Mouse (Mus musculus) brain, embryonic 14.5 days (tissue): ENCODE results near the gene Olfr767.

Source experiments
- CTCF ChIP-seq: fragments of 200-500 bp; IDR thresholded peaks from 2 replicates; pipeline ENCODE4 v1.5.1; 2012; ENCODE audit warnings: inconsistent platforms, mild to moderate bottlenecking, moderate library complexity, borderline replicate concordance; ENCODE audit not compliant: insufficient read depth, insufficient read length; ENCODE audit errors: extremely low read depth
- POLR2A ChIP-seq: fragments of 200-500 bp; IDR thresholded peaks from 2 replicates; pipeline ENCODE4 v1.6.1; 2012; ENCODE audit warnings: mild to moderate bottlenecking, inconsistent platforms, borderline replicate concordance; ENCODE audit not compliant: poor library complexity, insufficient read depth, insufficient read length, severe bottlenecking; ENCODE audit errors: extremely low read depth

- TF ChIP-seq POLR2A (no peak), CTCF (no peak)
These were observed 35.1 kb upstream of the Olfr767 start, which contains the start of gene Olfr769 for GRCm38 (mm10) chr10:129117761-129118160.
